Mouse (Mus musculus) kidney, embryonic 16.5 days (tissue): ENCODE measurements around the gene Fcer2a. TPM values are rescaled to one million over a fixed set of nuclear protein-coding genes. Genes with fewer than 3 reads are reported as not detected.

ENCODE experiments used
- ATAC-seq: fragments of 200-750 bp; cut with Nextera tagmentation; 2 replicates; pipeline ENCODE4 v1.8.0; 2017; ENCODE audit warnings: moderate TSS enrichment; ENCODE audit not compliant: low FRiP score, low TSS enrichment
- H3K27ac ChIP-seq: fragments of 300-500 bp; sonication (generic); 2 replicates; pipeline ENCODE4 v1.5.1; 2014; ENCODE audit warnings: low read length
- H3K27me3 ChIP-seq: fragments of 300-500 bp; sonication (generic); 2 replicates; pipeline ENCODE4 v1.6.1; 2014; ENCODE audit warnings: low read length, control low read depth, mixed read lengths; ENCODE audit not compliant: insufficient read depth
- H3K36me3 ChIP-seq: fragments of 300-500 bp; sonication (generic); 2 replicates; pipeline ENCODE4 v1.6.1; 2014; ENCODE audit warnings: low read length, control low read depth, mixed read lengths; ENCODE audit not compliant: insufficient read depth
- H3K4me1 ChIP-seq: fragments of 300-500 bp; sonication (generic); 2 replicates; pipeline ENCODE4 v1.6.1; 2014; ENCODE audit warnings: low read length, control low read depth, mixed read lengths; ENCODE audit not compliant: insufficient read depth
- H3K4me2 ChIP-seq: fragments of 300-500 bp; sonication (generic); replicated peaks from 2 replicates; pipeline ENCODE4 v1.6.1; 2014; ENCODE audit warnings: low read depth, low read length
- H3K4me3 ChIP-seq: fragments of 300-500 bp; sonication (generic); 2 replicates; pipeline ENCODE4 v1.5.1; 2014; ENCODE audit warnings: mild to moderate bottlenecking, low read length
- H3K9ac ChIP-seq: fragments of 300-500 bp; sonication (generic); replicated peaks from 2 replicates; pipeline ENCODE4 v1.6.1; 2014; ENCODE audit warnings: low read length
- H3K9me3 ChIP-seq: fragments of 300-500 bp; sonication (generic); 2 replicates; pipeline ENCODE4 v1.6.1; 2016; ENCODE audit warnings: low read length, control low read depth
- WGBS: fragments of 180-500 bp; shearing (Covaris S2); extraction: QIAGEN DNeasy Blood & Tissue Kit; methylation state at CpG from one replicate; pipeline ENCODE4 v1.1.7; 2014; 5-methylcytosine and 5-hydroxymethylcytosine counted together
- polyA plus RNA-seq: library from polyadenylated mRNA; unstranded; fragments of >200 nt; fragmentation: Nextera tagmentation; extraction: Ambion mirVana; gene quantifications from 2 replicates; pipeline ENCODE4 v1.2.1, GENCODE M21; 2015

Fcer2a gene
- polyA plus RNA-seq, 1 experiment from 2014 or later: not detected

- Histone ChIP-seq H3K4me2 (no peak overlapping the region), H3K4me1 (no peaks in the 10 kb centered on the region), H3K9me3 (no peaks in the 10 kb centered on the region), H3K36me3 (peaks cover 4% of the 10 kb centered on the region; the same call in 1 of the 2 replicates), H3K27me3 (no peaks in the 10 kb centered on the region), H3K27ac (no peak overlapping the region), H3K4me3 (no peak overlapping the region), H3K9ac (no peak overlapping the region)
- 0 out of 2 replicates have a peak, but pooled peaks have one; percentile 16 for ATAC-seq
- 28% methylated on average over 5 of the region's 5 CpGs for WGBS
Measured at GRCm38 (mm10) chr8:3645804-3646203, 48.2 kb downstream of the Fcer2a start.

Other genes starting within 250 kb of the Fcer2a start
- 8.7 and 10.1 TPM in 2 replicates for gene Pex11g, start 226.5 kb downstream of the Fcer2a start, polyA plus RNA-seq
- 0.19 TPM in 1 of 2 replicates, not detected in the other for gene Tex45, start 223.3 kb downstream of the Fcer2a start, polyA plus RNA-seq
- 55.6 and 57.1 TPM in 2 replicates for gene Zfp358, start 201.0 kb downstream of the Fcer2a start, polyA plus RNA-seq
- 72.2 and 73.5 TPM in 2 replicates for gene Mcoln1, start 193.7 kb downstream of the Fcer2a start, polyA plus RNA-seq
- 35.7 and 42.4 TPM in 2 replicates for gene Pnpla6, start 178.8 kb downstream of the Fcer2a start, polyA plus RNA-seq
- gene C330021F23Rik, start 126.2 kb downstream of the Fcer2a start, polyA plus RNA-seq: 8.4 and 8.5 TPM in 2 replicates
- 13.7 and 16.8 TPM in 2 replicates for gene Camsap3, start 106.9 kb downstream of the Fcer2a start, polyA plus RNA-seq
- 75.2 and 76.9 TPM in 2 replicates for gene Xab2, start 72.9 kb downstream of the Fcer2a start, polyA plus RNA-seq
- 85.9 and 90.4 TPM in 2 replicates for gene Pet100, start 72.6 kb downstream of the Fcer2a start, polyA plus RNA-seq
- gene Pcp2, start 68.6 kb downstream of the Fcer2a start, polyA plus RNA-seq: 0.48 and 0.51 TPM in 2 replicates
- gene Stxbp2, start 63.2 kb downstream of the Fcer2a start, polyA plus RNA-seq: 102 and 105 TPM in 2 replicates
- gene Retn, start 38.4 kb downstream of the Fcer2a start, polyA plus RNA-seq: 0.31 and 0.55 TPM in 2 replicates
- 0.20 and 0.50 TPM in 2 replicates for gene Mcemp1, start 28.4 kb downstream of the Fcer2a start, polyA plus RNA-seq
- 13.2 and 14.8 TPM in 2 replicates for gene Fcor, start 21.8 kb downstream of the Fcer2a start, polyA plus RNA-seq
- gene Trappc5, start 17.9 kb downstream of the Fcer2a start, polyA plus RNA-seq: 42.1 and 44.7 TPM in 2 replicates
- 0.41 and 0.45 TPM in 2 replicates for gene Clec4g, start 26.5 kb upstream of the Fcer2a start, polyA plus RNA-seq
- gene Cd209a, start 54.8 kb upstream of the Fcer2a start, polyA plus RNA-seq: not detected in 2 replicates
- gene Cd209e, start 160.1 kb upstream of the Fcer2a start, polyA plus RNA-seq: not detected in 2 replicates
- gene Cd209d, start 184.4 kb upstream of the Fcer2a start, polyA plus RNA-seq: not detected in 2 replicates
- not detected in 2 replicates for gene Cd209b, start 232.7 kb upstream of the Fcer2a start, polyA plus RNA-seq